Mouse (Mus musculus): ENCODE data around the gene Cenpp. TPM values are rescaled to one million over a fixed set of nuclear protein-coding genes. Genes with fewer than 3 reads are reported as not detected.

The Cenpp gene
- polyA plus RNA-seq, 1 experiment from 2014 or later = 38.6 TPM

DNA sequence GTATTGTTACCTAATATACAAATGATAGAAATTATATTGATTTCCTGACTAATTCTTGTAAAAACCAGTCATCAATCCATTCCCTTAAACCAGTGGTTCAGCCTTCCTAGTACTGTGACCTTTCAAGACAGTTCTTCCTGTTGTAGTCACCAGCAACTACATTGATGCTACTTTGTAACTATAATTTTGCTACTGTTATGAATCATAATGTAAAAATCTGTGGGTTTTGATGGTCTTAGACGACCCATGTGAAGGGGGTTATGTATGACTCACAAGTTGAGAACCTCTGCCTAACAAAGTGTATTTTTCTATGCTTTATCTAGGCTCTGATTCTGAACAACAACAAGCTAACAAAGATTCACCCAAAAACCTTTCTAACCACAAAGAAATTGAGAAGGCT lies 95.7 kb downstream of the Cenpp start:
- ATAC-seq (ENCODE audit: insufficient number of reproducible peaks, low FRiP score, low TSS enrichment, low read depth) = no peak
- 72% methylated on average over 1 of the region's 1 CpGs for WGBS
- H3K4me3 ChIP-seq (ENCODE audit: low read depth, low read length) = no peak overlapping the region
- no peak overlapping the region for H3K9ac ChIP-seq (ENCODE audit: low read length)
- no peak overlapping the region for H3K27ac ChIP-seq (replicated peaks; ENCODE audit: low read depth, low read length)
- no peaks in the 10 kb centered on the region for H3K36me3 ChIP-seq (ENCODE audit: control insufficient read depth, insufficient read depth, low read length)
- no peaks in the 10 kb centered on the region for H3K27me3 ChIP-seq (ENCODE audit: control insufficient read depth, insufficient read depth, low read length)
- H3K4me1 ChIP-seq (ENCODE audit: control insufficient read depth, insufficient read depth, low read length) = no peaks in the 10 kb centered on the region
- DNase-seq (ENCODE audit: low spot score) = no peak
- no peak overlapping the region for H3K4me2 ChIP-seq (ENCODE audit: low read depth, severe bottlenecking)
- H3K9me3 ChIP-seq (ENCODE audit: control insufficient read depth, low read length) = no peaks in the 10 kb centered on the region

DNA sequence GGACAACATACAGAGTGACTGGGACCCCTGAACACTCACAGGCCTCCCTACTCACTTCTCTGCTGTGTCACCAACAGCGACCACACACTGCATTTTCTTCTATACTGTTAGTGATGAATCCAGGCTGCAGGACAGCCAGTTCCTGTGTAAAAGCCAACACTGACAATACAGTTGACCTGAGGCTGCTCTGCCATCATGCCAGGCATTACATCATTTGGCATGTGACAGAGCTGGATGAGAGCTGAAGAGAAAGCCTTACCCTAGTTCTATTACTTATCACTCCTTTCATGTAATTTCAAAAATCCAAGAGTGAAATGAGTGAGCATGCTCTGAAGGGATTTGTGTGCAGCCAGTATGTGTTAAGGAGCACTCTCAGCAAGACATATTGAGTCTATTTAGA lies 96.4 kb downstream of the Cenpp start:
- no peak overlapping the region for H3K4me2 ChIP-seq (ENCODE audit: low read depth, severe bottlenecking)
- H3K27ac ChIP-seq (replicated peaks; ENCODE audit: low read depth, low read length) = no peak overlapping the region
- no peaks in the 10 kb centered on the region for H3K9me3 ChIP-seq (ENCODE audit: control insufficient read depth, low read length)
- H3K4me1 ChIP-seq (ENCODE audit: control insufficient read depth, insufficient read depth, low read length) = no peaks in the 10 kb centered on the region
- no peaks in the 10 kb centered on the region for H3K36me3 ChIP-seq (ENCODE audit: control insufficient read depth, insufficient read depth, low read length)
- H3K9ac ChIP-seq (ENCODE audit: low read length) = no peak overlapping the region
- no peak for DNase-seq (ENCODE audit: low spot score)
- H3K4me3 ChIP-seq (ENCODE audit: low read depth, low read length) = no peak overlapping the region
- no peaks in the 10 kb centered on the region for H3K27me3 ChIP-seq (ENCODE audit: control insufficient read depth, insufficient read depth, low read length)
- 78% methylated on average over 1 of the region's 1 CpGs for WGBS
- ATAC-seq (ENCODE audit: insufficient number of reproducible peaks, low FRiP score, low TSS enrichment, low read depth) = no peak

DNA sequence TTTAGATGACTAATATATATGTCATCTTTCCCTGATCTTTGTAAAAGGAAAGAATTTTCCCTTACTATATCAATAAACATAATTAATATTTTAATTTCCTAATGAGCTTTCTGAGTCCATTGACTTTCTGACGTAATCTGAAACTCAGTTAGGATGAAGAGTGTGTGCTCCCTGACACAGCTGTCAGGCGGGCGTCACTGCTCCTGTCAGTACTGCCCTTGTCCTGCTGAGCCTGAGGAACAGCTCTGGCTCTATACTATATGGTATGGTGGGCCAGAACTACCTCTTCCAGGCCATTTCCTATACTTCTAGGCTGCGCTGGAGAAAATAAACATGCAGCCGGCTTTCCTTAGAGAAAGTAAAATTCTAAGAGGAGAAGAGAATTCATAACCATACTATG lies 98.1 kb downstream of the Cenpp start:
- no peaks in the 10 kb centered on the region for H3K4me1 ChIP-seq (ENCODE audit: control insufficient read depth, insufficient read depth, low read length)
- H3K9me3 ChIP-seq (ENCODE audit: control insufficient read depth, low read length) = no peaks in the 10 kb centered on the region
- WGBS = 83% methylated on average over 5 of the region's 5 CpGs
- H3K27me3 ChIP-seq (ENCODE audit: control insufficient read depth, insufficient read depth, low read length) = no peaks in the 10 kb centered on the region
- ATAC-seq (ENCODE audit: insufficient number of reproducible peaks, low FRiP score, low TSS enrichment, low read depth) (no peak), DNase-seq (ENCODE audit: low spot score) (no peak)
- H3K9ac ChIP-seq (ENCODE audit: low read length) = no peak overlapping the region
- no peak overlapping the region for H3K27ac ChIP-seq (replicated peaks; ENCODE audit: low read depth, low read length)
- no peaks in the 10 kb centered on the region for H3K36me3 ChIP-seq (ENCODE audit: control insufficient read depth, insufficient read depth, low read length)
- H3K4me2 ChIP-seq (ENCODE audit: low read depth, severe bottlenecking) = no peak overlapping the region
- H3K4me3 ChIP-seq (ENCODE audit: low read depth, low read length) = no peak overlapping the region

DNA sequence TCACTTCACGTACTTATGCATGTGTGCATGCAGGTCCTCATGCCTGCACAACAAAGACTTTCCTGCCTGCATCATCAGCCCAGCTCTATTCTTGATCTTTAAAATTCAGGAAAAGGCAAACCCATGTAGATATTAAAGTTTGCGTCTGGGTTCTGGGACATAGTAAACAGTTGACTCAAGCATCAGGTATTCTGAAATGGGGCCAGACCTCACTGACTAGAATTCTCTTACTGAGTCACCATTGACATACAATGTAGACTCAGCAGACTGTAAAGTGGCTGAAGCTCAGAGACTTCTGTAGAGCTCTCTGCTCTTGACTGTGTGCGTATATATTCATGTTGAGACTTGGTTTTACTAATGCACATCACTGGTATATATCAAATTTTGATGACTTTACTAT lies 103.0 kb downstream of the Cenpp start:
- Histone ChIP-seq H3K4me2 (ENCODE audit: low read depth, severe bottlenecking) (no peak overlapping the region), H3K27me3 (ENCODE audit: control insufficient read depth, insufficient read depth, low read length) (no peaks in the 10 kb centered on the region), H3K9me3 (ENCODE audit: control insufficient read depth, low read length) (no peaks in the 10 kb centered on the region), H3K27ac (replicated peaks; ENCODE audit: low read depth, low read length) (no peak overlapping the region), H3K36me3 (ENCODE audit: control insufficient read depth, insufficient read depth, low read length) (no peaks in the 10 kb centered on the region), H3K4me3 (ENCODE audit: low read depth, low read length) (no peak overlapping the region), H3K9ac (ENCODE audit: low read length) (no peak overlapping the region), H3K4me1 (ENCODE audit: control insufficient read depth, insufficient read depth, low read length) (no peaks in the 10 kb centered on the region)
- ATAC-seq (ENCODE audit: insufficient number of reproducible peaks, low FRiP score, low TSS enrichment, low read depth) = no peak
- WGBS = 96% methylated on average over 3 of the region's 3 CpGs
- no peak for DNase-seq (ENCODE audit: low spot score)

DNA sequence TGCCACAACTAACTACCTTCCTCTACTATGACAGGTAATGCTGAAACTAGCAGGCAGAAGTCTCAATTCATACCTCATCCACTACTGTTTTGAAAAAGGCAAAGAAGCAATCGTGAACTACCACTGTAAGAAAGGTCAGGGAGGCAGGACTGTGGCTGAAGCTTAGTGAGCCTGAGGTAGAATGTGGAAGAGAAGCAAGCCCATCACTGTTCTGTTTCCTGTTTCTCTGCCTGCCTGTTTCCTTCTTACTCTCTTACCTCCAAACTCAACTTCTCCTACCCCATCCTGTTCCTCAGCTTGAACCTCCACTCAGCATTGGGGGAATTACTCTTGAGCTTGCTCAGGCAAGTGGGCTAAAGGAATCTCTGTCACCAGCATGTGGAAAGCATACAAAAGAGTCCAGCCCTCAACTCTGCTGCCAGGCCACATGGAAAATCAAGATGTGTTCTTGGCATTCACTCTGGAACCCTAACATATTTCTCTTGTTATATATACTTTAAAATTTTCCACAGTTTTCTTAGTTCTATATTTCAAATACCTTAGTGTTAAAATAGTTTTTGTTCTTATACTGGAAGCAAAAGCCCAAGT lies 104.9 kb downstream of the Cenpp start:
- DNase-seq (ENCODE audit: low spot score) = no peak

DNA sequence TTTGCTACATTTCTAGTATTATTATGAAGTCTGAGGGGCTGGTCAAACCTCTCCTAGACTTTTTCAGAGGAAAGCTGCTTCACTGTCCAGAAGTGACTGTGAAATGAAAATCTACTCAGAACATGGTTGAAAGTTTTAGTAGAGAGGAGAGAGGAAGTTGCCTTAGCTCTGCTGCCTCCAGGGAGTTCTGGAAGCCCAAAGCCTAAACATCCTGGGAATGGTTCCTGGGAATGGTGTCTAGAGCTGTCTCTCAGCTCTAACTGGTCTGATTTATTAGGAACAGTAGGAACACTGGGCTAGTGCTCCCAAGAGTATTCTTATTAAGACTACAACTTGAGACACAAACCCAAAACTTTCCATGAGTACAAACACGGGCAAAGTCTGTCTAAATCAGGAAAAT lies 106.1 kb downstream of the Cenpp start:
- Histone ChIP-seq H3K4me2 (ENCODE audit: low read depth, severe bottlenecking) (no peak overlapping the region), H3K9me3 (ENCODE audit: control insufficient read depth, low read length) (no peaks in the 10 kb centered on the region), H3K27ac (replicated peaks; ENCODE audit: low read depth, low read length) (no peak overlapping the region), H3K9ac (ENCODE audit: low read length) (no peak overlapping the region), H3K27me3 (ENCODE audit: control insufficient read depth, insufficient read depth, low read length) (no peaks in the 10 kb centered on the region), H3K4me1 (ENCODE audit: control insufficient read depth, insufficient read depth, low read length) (no peaks in the 10 kb centered on the region), H3K4me3 (ENCODE audit: low read depth, low read length) (no peak overlapping the region), H3K36me3 (ENCODE audit: control insufficient read depth, insufficient read depth, low read length) (no peaks in the 10 kb centered on the region)
- 82% methylated on average over 1 of the region's 1 CpGs for WGBS
- ATAC-seq (ENCODE audit: insufficient number of reproducible peaks, low FRiP score, low TSS enrichment, low read depth) (no peak), DNase-seq (ENCODE audit: low spot score) (no peak)

More for the DNA sequence above, 104.9 kb downstream of the Cenpp start:
- Histone ChIP-seq H3K27ac (replicated peaks; ENCODE audit: low read depth, low read length) (no peak overlapping the region), H3K4me3 (ENCODE audit: low read depth, low read length) (no peak overlapping the region), H3K4me1 (ENCODE audit: control insufficient read depth, insufficient read depth, low read length) (no peaks in the 10 kb centered on the region), H3K9ac (ENCODE audit: low read length) (no peak overlapping the region), H3K27me3 (ENCODE audit: control insufficient read depth, insufficient read depth, low read length) (no peaks in the 10 kb centered on the region), H3K9me3 (ENCODE audit: control insufficient read depth, low read length) (no peaks in the 10 kb centered on the region), H3K4me2 (ENCODE audit: low read depth, severe bottlenecking) (no peak overlapping the region), H3K36me3 (ENCODE audit: control insufficient read depth, insufficient read depth, low read length) (no peaks in the 10 kb centered on the region)
- no peak for ATAC-seq (ENCODE audit: insufficient number of reproducible peaks, low FRiP score, low TSS enrichment, low read depth)
- 79% methylated on average over 1 of the region's 1 CpGs for WGBS

DNA sequence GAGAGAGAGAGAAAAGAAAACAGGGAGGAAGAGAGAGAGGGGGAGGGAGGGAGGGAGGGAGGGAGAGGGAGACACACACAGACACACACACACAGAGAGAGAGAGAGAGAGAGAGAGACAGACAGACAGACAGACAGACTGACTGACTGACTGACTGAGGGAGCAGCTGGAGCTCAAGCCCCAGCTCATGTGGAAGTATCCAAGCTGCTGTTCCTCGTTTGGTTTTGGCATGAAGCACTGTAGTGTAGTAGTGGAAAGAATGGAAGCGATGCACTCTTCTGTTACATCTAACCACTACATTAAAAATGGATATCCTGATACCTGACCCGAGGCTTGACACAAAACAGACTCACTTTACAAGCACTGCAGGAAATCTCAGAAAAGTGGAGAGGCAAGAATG lies 106.9 kb downstream of the Cenpp start:
- no peak for ATAC-seq (ENCODE audit: insufficient number of reproducible peaks, low FRiP score, low TSS enrichment, low read depth)
- H3K4me3 ChIP-seq (ENCODE audit: low read depth, low read length) = no peak overlapping the region

DNA sequence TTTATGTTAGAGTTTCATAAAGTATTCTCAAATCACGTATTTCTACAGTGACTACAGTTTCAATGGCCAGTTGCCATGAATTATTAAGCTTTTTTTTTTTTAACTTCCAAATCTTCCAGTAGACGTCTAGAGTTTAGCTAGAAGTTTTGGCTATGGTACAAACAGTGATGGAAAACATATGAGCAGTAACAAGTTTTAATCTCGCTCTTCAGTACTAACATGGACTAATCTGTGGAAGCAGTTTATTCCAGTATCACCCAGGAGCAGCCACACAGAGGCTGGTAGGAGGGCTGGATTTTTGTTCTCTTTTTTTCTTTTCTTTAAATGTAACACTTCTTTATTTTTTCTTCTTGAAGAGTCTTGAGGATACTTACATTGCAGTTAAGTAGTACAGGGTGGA lies 108.3 kb downstream of the Cenpp start, which contains the start of gene Aspn:
Aspn (plus strand) TSS at position 165 of the 400 bp plus-strand sequence.
- H3K4me2 ChIP-seq (ENCODE audit: low read depth, severe bottlenecking) = no peak within 1 kb of the TSS
- 77% methylated on average over 3 of the region's 3 CpGs for WGBS
- no peaks in the 10 kb centered on the region for H3K9me3 ChIP-seq (ENCODE audit: control insufficient read depth, low read length)
- H3K27me3 ChIP-seq (ENCODE audit: control insufficient read depth, insufficient read depth, low read length) = no peaks in the 10 kb centered on the region
- no peak within 1 kb of the TSS for H3K27ac ChIP-seq (replicated peaks; ENCODE audit: low read depth, low read length)
- no peaks in the 10 kb centered on the region for H3K36me3 ChIP-seq (ENCODE audit: control insufficient read depth, insufficient read depth, low read length)
- no peaks in the 10 kb centered on the region for H3K4me1 ChIP-seq (ENCODE audit: control insufficient read depth, insufficient read depth, low read length)
- no peak within 1 kb of the TSS for H3K9ac ChIP-seq (ENCODE audit: low read length)
- DNase-seq (ENCODE audit: low spot score) (no peak), ATAC-seq (ENCODE audit: insufficient number of reproducible peaks, low FRiP score, low TSS enrichment, low read depth) (no peak)
- no peak within 1 kb of the TSS for H3K4me3 ChIP-seq (ENCODE audit: low read depth, low read length)

More for the DNA sequence above, 106.9 kb downstream of the Cenpp start:
- no peak for DNase-seq (ENCODE audit: low spot score)
- 50% methylated on average over 3 of the region's 3 CpGs for WGBS
- H3K27ac ChIP-seq (replicated peaks; ENCODE audit: low read depth, low read length) = no peak overlapping the region
- no peaks in the 10 kb centered on the region for H3K9me3 ChIP-seq (ENCODE audit: control insufficient read depth, low read length)
- H3K27me3 ChIP-seq (ENCODE audit: control insufficient read depth, insufficient read depth, low read length) = no peaks in the 10 kb centered on the region
- H3K4me1 ChIP-seq (ENCODE audit: control insufficient read depth, insufficient read depth, low read length) = no peaks in the 10 kb centered on the region
- no peaks in the 10 kb centered on the region for H3K36me3 ChIP-seq (ENCODE audit: control insufficient read depth, insufficient read depth, low read length)
- no peak overlapping the region for H3K4me2 ChIP-seq (ENCODE audit: low read depth, severe bottlenecking)
- H3K9ac ChIP-seq (ENCODE audit: low read length) = no peak overlapping the region

DNA sequence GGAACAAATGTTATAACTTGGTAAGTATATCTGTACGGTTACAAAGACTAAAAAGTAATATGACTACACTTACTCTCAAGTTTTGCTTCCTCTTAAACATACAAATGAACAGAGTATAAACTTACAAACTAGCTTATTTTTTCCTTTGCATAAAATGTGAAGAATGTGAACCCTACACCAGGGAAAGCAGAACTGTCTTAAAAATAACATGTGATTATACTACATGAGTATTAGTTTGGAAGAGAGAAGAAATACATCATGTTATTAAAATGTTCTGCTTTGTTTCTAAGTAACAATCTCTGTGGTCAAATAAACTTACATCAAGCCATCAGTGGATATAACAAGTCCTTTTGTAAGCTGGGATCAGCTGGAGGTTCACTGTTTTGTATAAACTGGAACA lies 113.9 kb downstream of the Cenpp start:
- no peak for ATAC-seq (ENCODE audit: insufficient number of reproducible peaks, low FRiP score, low TSS enrichment, low read depth)
- no peak for DNase-seq (ENCODE audit: low spot score)
- no peak overlapping the region for H3K9ac ChIP-seq (ENCODE audit: low read length)
- no peaks in the 10 kb centered on the region for H3K9me3 ChIP-seq (ENCODE audit: control insufficient read depth, low read length)
- no peak overlapping the region for H3K4me2 ChIP-seq (ENCODE audit: low read depth, severe bottlenecking)
- no peak overlapping the region for H3K27ac ChIP-seq (replicated peaks; ENCODE audit: low read depth, low read length)
- H3K4me3 ChIP-seq (ENCODE audit: low read depth, low read length) = no peak overlapping the region
- H3K4me1 ChIP-seq (ENCODE audit: control insufficient read depth, insufficient read depth, low read length) = no peaks in the 10 kb centered on the region
- H3K27me3 ChIP-seq (ENCODE audit: control insufficient read depth, insufficient read depth, low read length) = no peaks in the 10 kb centered on the region
- WGBS = 85% methylated on average over 1 of the region's 1 CpGs
- no peaks in the 10 kb centered on the region for H3K36me3 ChIP-seq (ENCODE audit: control insufficient read depth, insufficient read depth, low read length)
